Mouse (Mus musculus) heart, embryonic 16.5 days (tissue): ENCODE results near the gene Fdx1l. TPM values are rescaled to one million over a fixed set of nuclear protein-coding genes. Genes with fewer than 3 reads are reported as not detected.
A peak's percentile ranks its signal among the peaks of the same experiment; 100 is the strongest.

Source experiments
- ATAC-seq: fragments of 200-750 bp; cut with Nextera tagmentation; replicated peaks from 2 replicates; pipeline ENCODE4 v1.8.0; 2017; ENCODE audit warnings: moderate number of reproducible peaks; ENCODE audit not compliant: insufficient read depth, low FRiP score; ENCODE audit errors: extremely low read depth
- H3K27ac ChIP-seq: fragments of 300-500 bp; sonication (generic); 2 replicates; pipeline ENCODE4 v1.5.1; 2014; ENCODE audit warnings: mild to moderate bottlenecking, low read length, control low read depth, moderate library complexity
- H3K27me3 ChIP-seq: fragments of 300-500 bp; sonication (generic); 2 replicates; pipeline ENCODE4 v1.6.1; 2014; ENCODE audit warnings: low read length, mixed read lengths; ENCODE audit not compliant: control insufficient read depth, insufficient read depth
- H3K36me3 ChIP-seq: fragments of 300-500 bp; sonication (generic); 2 replicates; pipeline ENCODE4 v1.6.1; 2014; ENCODE audit not compliant: control insufficient read depth, insufficient read depth
- H3K4me1 ChIP-seq: fragments of 300-500 bp; sonication (generic); 2 replicates; pipeline ENCODE4 v1.6.1; 2014; ENCODE audit warnings: low read length, mixed read lengths; ENCODE audit not compliant: control insufficient read depth, insufficient read depth
- H3K4me2 ChIP-seq: fragments of 300-500 bp; sonication (generic); 2 replicates; pipeline ENCODE4 v1.6.1; 2014; ENCODE audit warnings: low read depth, mild to moderate bottlenecking, control low read depth, low read length
- H3K4me3 ChIP-seq: fragments of 300-500 bp; sonication (generic); 2 replicates; pipeline ENCODE4 v1.5.1; 2014; ENCODE audit warnings: mild to moderate bottlenecking, control low read depth, low read length
- H3K9ac ChIP-seq: fragments of 300-500 bp; sonication (generic); 2 replicates; pipeline ENCODE4 v1.6.1; 2014; ENCODE audit warnings: low read length, control low read depth
- H3K9me3 ChIP-seq: fragments of 300-500 bp; sonication (generic); replicated peaks from 2 replicates; pipeline ENCODE4 v1.6.1; 2016; ENCODE audit warnings: low read length; ENCODE audit not compliant: control insufficient read depth
- WGBS: fragments of 180-500 bp; shearing (Covaris S2); extraction: QIAGEN DNeasy Blood & Tissue Kit; methylation state at CpG from one replicate; pipeline ENCODE4 v1.1.7; 2014; 5-methylcytosine and 5-hydroxymethylcytosine counted together
- polyA plus RNA-seq: library from polyadenylated mRNA; unstranded; fragments of >200 nt; fragmentation: Nextera tagmentation; extraction: Ambion mirVana; gene quantifications from 2 replicates; pipeline ENCODE4 v1.2.1, GENCODE M21; 2015

Fdx1l gene
- polyA plus RNA-seq, 1 experiment from 2014 or later: 47.9 TPM

GRCm38 (mm10) chr9:21104814-21105213, 31.4 kb upstream of the Fdx1l start:
- 79% methylated on average over 6 of the region's 6 CpGs for WGBS
- no peak overlapping the region for H3K9ac ChIP-seq
- no peak for ATAC-seq
- no peaks in the 10 kb centered on the region for H3K27me3 ChIP-seq
- no peak overlapping the region for H3K4me3 ChIP-seq
- H3K27ac ChIP-seq: no peak overlapping the region
- peaks cover 4% of the 10 kb centered on the region; the same call in 1 of the 2 replicates for H3K4me1 ChIP-seq
- H3K9me3 ChIP-seq: no peaks in the 10 kb centered on the region
- H3K4me2 ChIP-seq: no peak overlapping the region
- H3K36me3 ChIP-seq: no peaks in the 10 kb centered on the region; the same call in 1 of the 2 replicates

GRCm38 (mm10) chr9:21102076-21102475, 28.7 kb upstream of the Fdx1l start:
- Histone ChIP-seq H3K4me1 (peaks cover 4% of the 10 kb centered on the region; the same call in 1 of the 2 replicates), H3K9ac (no peak overlapping the region), H3K27me3 (no peaks in the 10 kb centered on the region), H3K4me2 (no peak overlapping the region), H3K4me3 (no peak overlapping the region), H3K27ac (no peak overlapping the region), H3K36me3 (no peaks in the 10 kb centered on the region; the same call in 1 of the 2 replicates), H3K9me3 (no peaks in the 10 kb centered on the region)
- 82% methylated on average over 2 of the region's 2 CpGs for WGBS
- no peak for ATAC-seq

GRCm38 (mm10) chr9:21100447-21101161, 27.2 kb upstream of the Fdx1l start:
- H3K27me3 ChIP-seq: no peaks in the 10 kb centered on the region
- 39% methylated on average over 15 of the region's 15 CpGs for WGBS
- H3K27ac ChIP-seq: no peak overlapping the region
- H3K9me3 ChIP-seq: no peaks in the 10 kb centered on the region
- H3K9ac ChIP-seq: 0 out of 2 replicates have a peak overlapping the region, but pooled peaks have one; percentile 32
- no peak overlapping the region for H3K4me2 ChIP-seq
- no peaks in the 10 kb centered on the region for H3K36me3 ChIP-seq
- no peak overlapping the region for H3K4me3 ChIP-seq
- peaks cover 4% of the 10 kb centered on the region; the same call in 1 of the 2 replicates for H3K4me1 ChIP-seq
- no peak for ATAC-seq

GRCm38 (mm10) chr9:21097793-21098192, 24.4 kb upstream of the Fdx1l start:
- ATAC-seq: no peak
- no peaks in the 10 kb centered on the region for H3K36me3 ChIP-seq
- no peak overlapping the region for H3K4me3 ChIP-seq
- H3K4me2 ChIP-seq: no peak overlapping the region
- H3K27ac ChIP-seq: no peak overlapping the region
- H3K4me1 ChIP-seq: peaks cover 4% of the 10 kb centered on the region; the same call in 1 of the 2 replicates
- H3K27me3 ChIP-seq: no peaks in the 10 kb centered on the region
- H3K9ac ChIP-seq: no peak overlapping the region
- no peaks in the 10 kb centered on the region for H3K9me3 ChIP-seq
- 49% methylated on average over 8 of the region's 8 CpGs for WGBS

GRCm38 (mm10) chr9:21095958-21096357, 22.5 kb upstream of the Fdx1l start:
- H3K9ac ChIP-seq: no peak overlapping the region
- H3K4me2 ChIP-seq: no peak overlapping the region
- peaks cover 6% of the 10 kb centered on the region for H3K4me1 ChIP-seq
- no peak overlapping the region for H3K27ac ChIP-seq
- WGBS: 92% methylated on average over 4 of the region's 4 CpGs
- no peaks in the 10 kb centered on the region for H3K9me3 ChIP-seq
- H3K4me3 ChIP-seq: no peak overlapping the region
- ATAC-seq: no peak
- no peaks in the 10 kb centered on the region for H3K27me3 ChIP-seq
- no peaks in the 10 kb centered on the region for H3K36me3 ChIP-seq

GRCm38 (mm10) chr9:21093423-21093822, 20.0 kb upstream of the Fdx1l start:
- Histone ChIP-seq H3K36me3 (peaks cover 11% of the 10 kb centered on the region), H3K27ac (no peak overlapping the region), H3K4me2 (no peak overlapping the region), H3K4me3 (no peak overlapping the region), H3K27me3 (no peaks in the 10 kb centered on the region), H3K4me1 (peaks cover 15% of the 10 kb centered on the region), H3K9me3 (no peaks in the 10 kb centered on the region), H3K9ac (no peak overlapping the region)
- 90% methylated on average over 9 of the region's 9 CpGs for WGBS
- ATAC-seq: no peak

GRCm38 (mm10) chr9:21091707-21092320, 18.4 kb upstream of the Fdx1l start, which contains the start of the genes Gm38431 and Raver1:
Gene Gm38431, minus strand, starts transcription at chr9:21091997.
Gene Raver1, minus strand, starts transcription at chr9:21092008.
- peak; percentile 100 for ATAC-seq
- Histone ChIP-seq H3K4me3 (peak within 1 kb of the TSS; percentile 75), H3K36me3 (peaks cover 24% of the 10 kb centered on the region), H3K4me1 (peaks cover 15% of the 10 kb centered on the region), H3K4me2 (peak within 1 kb of the TSS; percentile 91), H3K9ac (peak within 1 kb of the TSS; percentile 85), H3K27ac (peak within 1 kb of the TSS; percentile 88), H3K9me3 (no peaks in the 10 kb centered on the region), H3K27me3 (no peaks in the 10 kb centered on the region)
- WGBS: under 1% methylated on average over 54 of the region's 54 CpGs

- Histone ChIP-seq H3K4me3 (peak overlapping the region; percentile 75), H3K27me3 (no peaks in the 10 kb centered on the region), H3K36me3 (peaks cover 31% of the 10 kb centered on the region), H3K9ac (peak overlapping the region; percentile 85), H3K4me1 (peaks cover 15% of the 10 kb centered on the region), H3K9me3 (no peaks in the 10 kb centered on the region), H3K4me2 (peak overlapping the region; percentile 91), H3K27ac (peak overlapping the region; percentile 88)
- 2% methylated on average over 24 of the region's 24 CpGs for WGBS
- ATAC-seq: no peak
Measured at GRCm38 (mm10) chr9:21090972-21091706, 17.7 kb upstream of the Fdx1l start.
